Mouse (Mus musculus): ENCODE data around the gene Map4k1. TPM values are rescaled to one million over a fixed set of nuclear protein-coding genes. Genes with fewer than 3 reads are reported as not detected.

Map4k1 gene
- polyA plus RNA-seq, 1 experiment from 2014 or later: 4.1 TPM

GRCm38 (mm10) chr7:29007224-29008101, 25.6 kb downstream of the Map4k1 start:
- no peak overlapping the region for H3K4me3 ChIP-seq (ENCODE audit: low read depth, low read length)
- no peak overlapping the region for H3K27ac ChIP-seq (ENCODE audit: low read depth, low read length)
- no peaks in the 10 kb centered on the region for H3K9me3 ChIP-seq (ENCODE audit: control insufficient read depth, low read length)
- no peak overlapping the region for H3K9ac ChIP-seq (ENCODE audit: low read length)
- H3K36me3 ChIP-seq (ENCODE audit: control insufficient read depth, insufficient read depth, low read length): no peaks in the 10 kb centered on the region
- no peak for DNase-seq (ENCODE audit: low spot score, missing footprints)
- no peak for ATAC-seq (ENCODE audit: low FRiP score)
- H3K4me2 ChIP-seq: no peak overlapping the region
- no peaks in the 10 kb centered on the region for H3K4me1 ChIP-seq (ENCODE audit: control insufficient read depth, insufficient read depth, low read length)
- 80% methylated on average over 9 of the region's 9 CpGs for WGBS
- no peaks in the 10 kb centered on the region for H3K27me3 ChIP-seq (ENCODE audit: control insufficient read depth, insufficient read depth, low read length)

- ATAC-seq (ENCODE audit: low FRiP score): no peak
- 94% methylated on average over 10 of the region's 10 CpGs for WGBS
- Histone ChIP-seq H3K4me1 (ENCODE audit: control insufficient read depth, insufficient read depth, low read length) (no peaks in the 10 kb centered on the region), H3K9ac (ENCODE audit: low read length) (no peak overlapping the region), H3K27me3 (ENCODE audit: control insufficient read depth, insufficient read depth, low read length) (no peaks in the 10 kb centered on the region), H3K27ac (ENCODE audit: low read depth, low read length) (no peak overlapping the region), H3K9me3 (ENCODE audit: control insufficient read depth, low read length) (no peaks in the 10 kb centered on the region), H3K4me2 (no peak overlapping the region), H3K4me3 (ENCODE audit: low read depth, low read length) (no peak overlapping the region), H3K36me3 (ENCODE audit: control insufficient read depth, insufficient read depth, low read length) (no peaks in the 10 kb centered on the region)
- no peak for DNase-seq (ENCODE audit: low spot score, missing footprints)
Measured at GRCm38 (mm10) chr7:29008171-29008570, 26.3 kb downstream of the Map4k1 start.

- DNase-seq (ENCODE audit: low spot score, missing footprints) (no peak), ATAC-seq (ENCODE audit: low FRiP score) (no peak)
- WGBS: 77% methylated on average over 9 of the region's 9 CpGs
- Histone ChIP-seq H3K4me1 (ENCODE audit: control insufficient read depth, insufficient read depth, low read length) (no peaks in the 10 kb centered on the region), H3K27ac (ENCODE audit: low read depth, low read length) (no peak overlapping the region), H3K36me3 (ENCODE audit: control insufficient read depth, insufficient read depth, low read length) (no peaks in the 10 kb centered on the region), H3K4me3 (ENCODE audit: low read depth, low read length) (no peak overlapping the region), H3K4me2 (no peak overlapping the region), H3K9me3 (ENCODE audit: control insufficient read depth, low read length) (no peaks in the 10 kb centered on the region), H3K27me3 (ENCODE audit: control insufficient read depth, insufficient read depth, low read length) (no peaks in the 10 kb centered on the region), H3K9ac (ENCODE audit: low read length) (no peak overlapping the region)
Measured at GRCm38 (mm10) chr7:29008714-29009113, 26.9 kb downstream of the Map4k1 start.

- Histone ChIP-seq H3K27ac (ENCODE audit: low read depth, low read length) (no peak overlapping the region), H3K27me3 (ENCODE audit: control insufficient read depth, insufficient read depth, low read length) (peaks cover 20% of the 10 kb centered on the region), H3K9ac (ENCODE audit: low read length) (no peak overlapping the region), H3K4me2 (no peak overlapping the region), H3K36me3 (ENCODE audit: control insufficient read depth, insufficient read depth, low read length) (no peaks in the 10 kb centered on the region), H3K4me3 (ENCODE audit: low read depth, low read length) (no peak overlapping the region), H3K9me3 (ENCODE audit: control insufficient read depth, low read length) (peaks cover 3% of the 10 kb centered on the region; the same call in 1 of the 2 replicates), H3K4me1 (ENCODE audit: control insufficient read depth, insufficient read depth, low read length) (peaks cover 6% of the 10 kb centered on the region)
- ATAC-seq (ENCODE audit: low FRiP score): no peak
- no peak for DNase-seq (ENCODE audit: low spot score, missing footprints)
- WGBS: 96% methylated on average over 1 of the region's 1 CpGs
Measured at GRCm38 (mm10) chr7:29014984-29015383, 33.1 kb downstream of the Map4k1 start.

GRCm38 (mm10) chr7:29016440-29016839, 34.6 kb downstream of the Map4k1 start:
- peaks cover 32% of the 10 kb centered on the region for H3K27me3 ChIP-seq (ENCODE audit: control insufficient read depth, insufficient read depth, low read length)
- H3K4me2 ChIP-seq: no peak overlapping the region
- 83% methylated on average over 7 of the region's 7 CpGs for WGBS
- H3K9me3 ChIP-seq (ENCODE audit: control insufficient read depth, low read length): peaks cover 3% of the 10 kb centered on the region; the same call in 1 of the 2 replicates
- no peak for DNase-seq (ENCODE audit: low spot score, missing footprints)
- no peak for ATAC-seq (ENCODE audit: low FRiP score)
- H3K36me3 ChIP-seq (ENCODE audit: control insufficient read depth, insufficient read depth, low read length): no peaks in the 10 kb centered on the region
- no peak overlapping the region for H3K27ac ChIP-seq (ENCODE audit: low read depth, low read length)
- H3K4me3 ChIP-seq (ENCODE audit: low read depth, low read length): no peak overlapping the region
- no peak overlapping the region for H3K9ac ChIP-seq (ENCODE audit: low read length)
- peaks cover 6% of the 10 kb centered on the region for H3K4me1 ChIP-seq (ENCODE audit: control insufficient read depth, insufficient read depth, low read length)

- Histone ChIP-seq H3K4me1 (ENCODE audit: control insufficient read depth, insufficient read depth, low read length) (peaks cover 6% of the 10 kb centered on the region), H3K9ac (ENCODE audit: low read length) (no peak overlapping the region), H3K4me2 (no peak overlapping the region), H3K27me3 (ENCODE audit: control insufficient read depth, insufficient read depth, low read length) (peaks cover 32% of the 10 kb centered on the region), H3K9me3 (ENCODE audit: control insufficient read depth, low read length) (peaks cover 3% of the 10 kb centered on the region; the same call in 1 of the 2 replicates), H3K4me3 (ENCODE audit: low read depth, low read length) (no peak overlapping the region), H3K36me3 (ENCODE audit: control insufficient read depth, insufficient read depth, low read length) (no peaks in the 10 kb centered on the region), H3K27ac (ENCODE audit: low read depth, low read length) (no peak overlapping the region)
- 88% methylated on average over 7 of the region's 7 CpGs for WGBS
- DNase-seq (ENCODE audit: low spot score, missing footprints) (no peak), ATAC-seq (ENCODE audit: low FRiP score) (no peak)
Measured at GRCm38 (mm10) chr7:29017222-29017621, 35.4 kb downstream of the Map4k1 start.

GRCm38 (mm10) chr7:29019447-29020220, 37.8 kb downstream of the Map4k1 start:
- Histone ChIP-seq H3K36me3 (ENCODE audit: control insufficient read depth, insufficient read depth, low read length) (no peaks in the 10 kb centered on the region), H3K9me3 (ENCODE audit: control insufficient read depth, low read length) (peaks cover 3% of the 10 kb centered on the region; the same call in 1 of the 2 replicates), H3K4me2 (peak overlapping the region; percentile 55), H3K27me3 (ENCODE audit: control insufficient read depth, insufficient read depth, low read length) (peaks cover 32% of the 10 kb centered on the region), H3K4me3 (ENCODE audit: low read depth, low read length) (peak overlapping the region; percentile 36), H3K27ac (ENCODE audit: low read depth, low read length) (no peak overlapping the region), H3K9ac (ENCODE audit: low read length) (peak overlapping the region; percentile 48), H3K4me1 (ENCODE audit: control insufficient read depth, insufficient read depth, low read length) (peaks cover 6% of the 10 kb centered on the region)
- no peak for ATAC-seq (ENCODE audit: low FRiP score)
- DNase-seq (ENCODE audit: low spot score, missing footprints): peak; percentile 89
- WGBS: 5% methylated on average over 75 of the region's 88 CpGs

GRCm38 (mm10) chr7:29022479-29022878, 40.6 kb downstream of the Map4k1 start:
- DNase-seq (ENCODE audit: low spot score, missing footprints): no peak
- H3K4me2 ChIP-seq: no peak overlapping the region
- H3K27ac ChIP-seq (ENCODE audit: low read depth, low read length): no peak overlapping the region
- H3K4me3 ChIP-seq (ENCODE audit: low read depth, low read length): no peak overlapping the region
- no peaks in the 10 kb centered on the region for H3K9me3 ChIP-seq (ENCODE audit: control insufficient read depth, low read length)
- 90% methylated on average over 8 of the region's 8 CpGs for WGBS
- no peaks in the 10 kb centered on the region for H3K36me3 ChIP-seq (ENCODE audit: control insufficient read depth, insufficient read depth, low read length)
- peaks cover 6% of the 10 kb centered on the region for H3K4me1 ChIP-seq (ENCODE audit: control insufficient read depth, insufficient read depth, low read length)
- ATAC-seq (ENCODE audit: low FRiP score): no peak
- H3K27me3 ChIP-seq (ENCODE audit: control insufficient read depth, insufficient read depth, low read length): peaks cover 32% of the 10 kb centered on the region
- H3K9ac ChIP-seq (ENCODE audit: low read length): no peak overlapping the region; the same call in 1 of the 2 replicates

- H3K4me1 ChIP-seq (ENCODE audit: control insufficient read depth, insufficient read depth, low read length): peaks cover 6% of the 10 kb centered on the region
- peaks cover 26% of the 10 kb centered on the region for H3K27me3 ChIP-seq (ENCODE audit: control insufficient read depth, insufficient read depth, low read length)
- H3K9me3 ChIP-seq (ENCODE audit: control insufficient read depth, low read length): no peaks in the 10 kb centered on the region
- WGBS: 85% methylated on average over 8 of the region's 8 CpGs
- no peak overlapping the region for H3K4me3 ChIP-seq (ENCODE audit: low read depth, low read length)
- no peak overlapping the region for H3K27ac ChIP-seq (ENCODE audit: low read depth, low read length)
- no peaks in the 10 kb centered on the region for H3K36me3 ChIP-seq (ENCODE audit: control insufficient read depth, insufficient read depth, low read length)
- ATAC-seq (ENCODE audit: low FRiP score) (no peak), DNase-seq (ENCODE audit: low spot score, missing footprints) (no peak)
- no peak overlapping the region for H3K9ac ChIP-seq (ENCODE audit: low read length)
- no peak overlapping the region for H3K4me2 ChIP-seq
Measured at GRCm38 (mm10) chr7:29023514-29023913, 41.7 kb downstream of the Map4k1 start.

Measured in midbrain, embryonic 11.5 days (tissue).